Mouse (Mus musculus): ENCODE data around the gene Tmem251. TPM values are rescaled to one million over a fixed set of nuclear protein-coding genes. Genes with fewer than 3 reads are reported as not detected.
A peak's percentile ranks its signal among the peaks of the same experiment; 100 is the strongest.

Tmem251 gene
- polyA plus RNA-seq, 1 experiment from 2014 or later, result 14.2 TPM

GRCm38 (mm10) chr12:102706833-102707463 lies 36.6 kb upstream of the Tmem251 start:
- WGBS, result 91% methylated on average over 10 of the region's 10 CpGs
- H3K4me1 ChIP-seq (ENCODE audit: control insufficient read depth, insufficient read depth, low read length), result peaks cover 21% of the 10 kb centered on the region; the same call in 1 of the 2 replicates

GRCm38 (mm10) chr12:102708220-102708619 lies 35.3 kb upstream of the Tmem251 start:
- no peaks in the 10 kb centered on the region for H3K36me3 ChIP-seq (ENCODE audit: control insufficient read depth, insufficient read depth, low read length)
- DNase-seq (ENCODE audit: low spot score) (no peak), ATAC-seq (no peak)
- H3K4me3 ChIP-seq (ENCODE audit: low read depth, low read length), result no peak overlapping the region
- H3K27me3 ChIP-seq (replicated peaks; ENCODE audit: control insufficient read depth, insufficient read depth, low read length), result no peaks in the 10 kb centered on the region
- H3K4me2 ChIP-seq (ENCODE audit: low read length), result no peak overlapping the region
- peaks cover 12% of the 10 kb centered on the region; the same call in 1 of the 2 replicates for H3K4me1 ChIP-seq (ENCODE audit: control insufficient read depth, insufficient read depth, low read length)
- no peaks in the 10 kb centered on the region for H3K9me3 ChIP-seq (replicated peaks; ENCODE audit: control insufficient read depth, low read length)
- no peak overlapping the region for H3K9ac ChIP-seq (ENCODE audit: low read length)
- no peak overlapping the region for H3K27ac ChIP-seq (ENCODE audit: low read depth, low read length)
- WGBS, result 78% methylated on average over 11 of the region's 11 CpGs

More at GRCm38 (mm10) chr12:102706833-102707463, 36.6 kb upstream of the Tmem251 start:
- no peak for DNase-seq (ENCODE audit: low spot score)
- H3K27ac ChIP-seq (ENCODE audit: low read depth, low read length), result no peak overlapping the region
- no peak overlapping the region for H3K4me2 ChIP-seq (ENCODE audit: low read length)
- H3K27me3 ChIP-seq (replicated peaks; ENCODE audit: control insufficient read depth, insufficient read depth, low read length), result no peaks in the 10 kb centered on the region
- H3K36me3 ChIP-seq (ENCODE audit: control insufficient read depth, insufficient read depth, low read length), result no peaks in the 10 kb centered on the region
- no peak overlapping the region for H3K4me3 ChIP-seq (ENCODE audit: low read depth, low read length)
- H3K9me3 ChIP-seq (replicated peaks; ENCODE audit: control insufficient read depth, low read length), result no peaks in the 10 kb centered on the region
- no peak for ATAC-seq
- no peak overlapping the region for H3K9ac ChIP-seq (ENCODE audit: low read length)

GRCm38 (mm10) chr12:102709896-102710295 lies 33.7 kb upstream of the Tmem251 start:
- no peak overlapping the region for H3K4me2 ChIP-seq (ENCODE audit: low read length)
- H3K27me3 ChIP-seq (replicated peaks; ENCODE audit: control insufficient read depth, insufficient read depth, low read length), result no peaks in the 10 kb centered on the region
- no peaks in the 10 kb centered on the region for H3K9me3 ChIP-seq (replicated peaks; ENCODE audit: control insufficient read depth, low read length)
- H3K4me1 ChIP-seq (ENCODE audit: control insufficient read depth, insufficient read depth, low read length), result peaks cover 9% of the 10 kb centered on the region; the same call in 1 of the 2 replicates
- 86% methylated on average over 5 of the region's 5 CpGs for WGBS
- H3K36me3 ChIP-seq (ENCODE audit: control insufficient read depth, insufficient read depth, low read length), result no peaks in the 10 kb centered on the region
- H3K4me3 ChIP-seq (ENCODE audit: low read depth, low read length), result no peak overlapping the region
- no peak overlapping the region for H3K9ac ChIP-seq (ENCODE audit: low read length)
- no peak overlapping the region for H3K27ac ChIP-seq (ENCODE audit: low read depth, low read length)
- ATAC-seq (no peak), DNase-seq (ENCODE audit: low spot score) (no peak)

GRCm38 (mm10) chr12:102710851-102711375 lies 32.6 kb upstream of the Tmem251 start:
- DNase-seq (ENCODE audit: low spot score), result no peak

GRCm38 (mm10) chr12:102713153-102713865 lies 30.3 kb upstream of the Tmem251 start:
- Histone ChIP-seq H3K27me3 (replicated peaks; ENCODE audit: control insufficient read depth, insufficient read depth, low read length) (no peaks in the 10 kb centered on the region), H3K4me1 (ENCODE audit: control insufficient read depth, insufficient read depth, low read length) (no peaks in the 10 kb centered on the region), H3K27ac (ENCODE audit: low read depth, low read length) (no peak overlapping the region), H3K4me3 (ENCODE audit: low read depth, low read length) (no peak overlapping the region), H3K9ac (ENCODE audit: low read length) (no peak overlapping the region), H3K9me3 (replicated peaks; ENCODE audit: control insufficient read depth, low read length) (no peaks in the 10 kb centered on the region), H3K4me2 (ENCODE audit: low read length) (no peak overlapping the region), H3K36me3 (ENCODE audit: control insufficient read depth, insufficient read depth, low read length) (no peaks in the 10 kb centered on the region)
- 76% methylated on average over 20 of the region's 20 CpGs for WGBS
- ATAC-seq, result no peak
- DNase-seq (ENCODE audit: low spot score), result no peak

More at GRCm38 (mm10) chr12:102710851-102711375, 32.6 kb upstream of the Tmem251 start:
- no peak overlapping the region for H3K4me2 ChIP-seq (ENCODE audit: low read length)
- no peak for ATAC-seq
- 66% methylated on average over 4 of the region's 4 CpGs for WGBS
- H3K9ac ChIP-seq (ENCODE audit: low read length), result no peak overlapping the region
- 0 out of 2 replicates have a peak, but pooled peaks cover 4% of the 10 kb centered on the region for H3K4me1 ChIP-seq (ENCODE audit: control insufficient read depth, insufficient read depth, low read length)
- H3K36me3 ChIP-seq (ENCODE audit: control insufficient read depth, insufficient read depth, low read length), result no peaks in the 10 kb centered on the region
- no peaks in the 10 kb centered on the region for H3K27me3 ChIP-seq (replicated peaks; ENCODE audit: control insufficient read depth, insufficient read depth, low read length)
- H3K9me3 ChIP-seq (replicated peaks; ENCODE audit: control insufficient read depth, low read length), result no peaks in the 10 kb centered on the region
- H3K4me3 ChIP-seq (ENCODE audit: low read depth, low read length), result no peak overlapping the region
- H3K27ac ChIP-seq (ENCODE audit: low read depth, low read length), result no peak overlapping the region

GRCm38 (mm10) chr12:102714116-102714515 lies 29.4 kb upstream of the Tmem251 start:
- no peaks in the 10 kb centered on the region for H3K4me1 ChIP-seq (ENCODE audit: control insufficient read depth, insufficient read depth, low read length)
- no peaks in the 10 kb centered on the region for H3K36me3 ChIP-seq (ENCODE audit: control insufficient read depth, insufficient read depth, low read length)
- H3K27me3 ChIP-seq (replicated peaks; ENCODE audit: control insufficient read depth, insufficient read depth, low read length), result no peaks in the 10 kb centered on the region
- no peak overlapping the region for H3K9ac ChIP-seq (ENCODE audit: low read length)
- H3K4me3 ChIP-seq (ENCODE audit: low read depth, low read length), result no peak overlapping the region
- no peak for DNase-seq (ENCODE audit: low spot score)
- no peak overlapping the region for H3K4me2 ChIP-seq (ENCODE audit: low read length)
- H3K27ac ChIP-seq (ENCODE audit: low read depth, low read length), result no peak overlapping the region
- WGBS, result 65% methylated on average over 2 of the region's 2 CpGs
- no peak for ATAC-seq
- no peaks in the 10 kb centered on the region for H3K9me3 ChIP-seq (replicated peaks; ENCODE audit: control insufficient read depth, low read length)

- Histone ChIP-seq H3K27ac (ENCODE audit: low read depth, low read length) (no peak overlapping the region), H3K27me3 (replicated peaks; ENCODE audit: control insufficient read depth, insufficient read depth, low read length) (no peaks in the 10 kb centered on the region), H3K4me2 (ENCODE audit: low read length) (no peak overlapping the region), H3K4me1 (ENCODE audit: control insufficient read depth, insufficient read depth, low read length) (no peaks in the 10 kb centered on the region), H3K9me3 (replicated peaks; ENCODE audit: control insufficient read depth, low read length) (no peaks in the 10 kb centered on the region), H3K4me3 (ENCODE audit: low read depth, low read length) (no peak overlapping the region), H3K36me3 (ENCODE audit: control insufficient read depth, insufficient read depth, low read length) (no peaks in the 10 kb centered on the region), H3K9ac (ENCODE audit: low read length) (no peak overlapping the region)
- DNase-seq (ENCODE audit: low spot score), result no peak
- ATAC-seq, result no peak
- 84% methylated on average over 10 of the region's 10 CpGs for WGBS
Measured at GRCm38 (mm10) chr12:102714654-102715395, 28.7 kb upstream of the Tmem251 start.

- ATAC-seq (peak; percentile 90), DNase-seq (ENCODE audit: low spot score) (peak; percentile 86)
- Histone ChIP-seq H3K4me2 (ENCODE audit: low read length) (0 out of 2 replicates have a peak overlapping the region, but pooled peaks have one; percentile 27), H3K36me3 (ENCODE audit: control insufficient read depth, insufficient read depth, low read length) (no peaks in the 10 kb centered on the region), H3K27me3 (replicated peaks; ENCODE audit: control insufficient read depth, insufficient read depth, low read length) (no peaks in the 10 kb centered on the region), H3K4me3 (ENCODE audit: low read depth, low read length) (no peak overlapping the region), H3K27ac (ENCODE audit: low read depth, low read length) (no peak overlapping the region), H3K9ac (ENCODE audit: low read length) (no peak overlapping the region), H3K9me3 (replicated peaks; ENCODE audit: control insufficient read depth, low read length) (no peaks in the 10 kb centered on the region), H3K4me1 (ENCODE audit: control insufficient read depth, insufficient read depth, low read length) (no peaks in the 10 kb centered on the region)
- 28% methylated on average over 13 of the region's 13 CpGs for WGBS
Measured at GRCm38 (mm10) chr12:102719552-102720315, 23.8 kb upstream of the Tmem251 start.

All from forebrain, embryonic 14.5 days (tissue).